In the genomic region with DNA sequence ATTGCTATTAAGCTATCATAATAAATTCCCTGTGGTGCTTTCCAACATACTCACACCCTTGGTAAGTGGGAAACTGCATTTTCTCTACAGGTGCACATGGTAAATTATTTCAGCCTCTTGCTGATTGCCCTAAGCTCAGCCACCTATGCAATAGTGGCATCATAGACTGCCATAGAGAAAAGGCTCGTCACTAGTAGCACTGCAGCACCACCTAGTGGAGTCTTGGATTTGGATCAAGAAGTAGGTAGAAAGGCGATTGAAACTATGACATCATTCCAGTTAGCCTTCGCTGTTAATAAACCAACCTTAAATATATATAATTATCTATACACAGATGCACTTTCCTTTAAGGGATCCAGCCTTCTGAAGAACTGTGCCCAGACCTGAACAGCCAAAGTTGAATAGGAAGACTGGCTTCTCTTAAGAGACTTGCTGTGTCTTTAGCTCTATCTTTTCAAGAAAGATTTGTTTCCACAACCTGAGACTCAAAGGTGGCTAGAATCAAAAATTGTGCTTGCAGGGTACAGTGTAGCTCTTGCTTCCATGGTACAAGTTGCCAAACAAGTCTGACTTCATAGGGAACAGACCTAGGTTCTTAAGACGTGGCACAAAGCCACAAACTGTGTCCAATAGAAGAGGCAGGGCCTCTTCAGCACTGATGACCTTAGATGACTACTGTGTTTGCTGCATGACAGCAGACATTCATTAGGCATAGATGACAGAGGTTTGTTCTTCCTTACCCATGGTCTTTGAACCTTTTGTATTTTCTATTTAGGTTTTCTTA, we compare ENCODE assay signal across 8 mouse cellular contexts. TPM values are rescaled to one million over a fixed set of nuclear protein-coding genes. Genes with fewer than 3 reads are reported as not detected.
A peak's percentile ranks its signal among the peaks of the same experiment; 100 is the strongest.
DNase-seq lines count a peak whose midpoint lies in the region; ATAC-seq and TF ChIP-seq lines count a peak whose summit lies in the region.
"Had no signal": no experiment of that assay in that cellular context is flagged by ENCODE, and none has a peak within 500 bp of the region (broad histone marks: within the 10 kb centered on the region; RNA-seq: fewer than 3 reads in every experiment).

No protein-coding gene starts in this region.

- H3K4me2 ChIP-seq in hindbrain, embryonic 12.5 days (replicated peaks): no peak overlapping the region
- H3K4me2 ChIP-seq: limb, embryonic 12.5 days had no signal

- no peak for TF ChIP-seq POLR2A in bone marrow, adult 2 months (IDR thresholded peaks at IDR 0.05; ENCODE audit: borderline replicate concordance, control insufficient read depth, low read depth, low read length)
- TF ChIP-seq POLR2A in embryonic fibroblast, embryonic 13.5 days (IDR thresholded peaks at IDR 0.05; ENCODE audit: low read depth, low read length): no peak

- 0 out of 2 replicates have a peak, but pooled peaks have one; percentile 29 for ATAC-seq in hindbrain, embryonic 12.5 days (ENCODE audit: low FRiP score)
- ATAC-seq in megakaryocyte progenitor cell, adult 5-6 weeks (replicated peaks; ENCODE audit: poor library complexity): peak; percentile 99

- 0 out of 2 replicates have a peak, but pooled peaks have one; percentile 26 for TF ChIP-seq CTCF in bone marrow, adult 2 months (IDR thresholded peaks at IDR 0.05; ENCODE audit: control insufficient read depth, insufficient read depth, low read length)
- peak; percentile 22; the same call in 1 of the 2 replicates for TF ChIP-seq CTCF in embryonic fibroblast, embryonic 13.5 days (IDR thresholded peaks at IDR 0.05; ENCODE audit: borderline replicate concordance, insufficient read depth, low read length)

- H3K27ac ChIP-seq in bone marrow, adult 2 months (ENCODE audit: control insufficient read depth, insufficient read depth, low read depth, low read length, poor library complexity): no peak overlapping the region
- no peak overlapping the region for H3K27ac ChIP-seq in embryonic fibroblast, embryonic 13.5 days (ENCODE audit: insufficient read depth, low read length)
- no peak overlapping the region for H3K27ac ChIP-seq in hindbrain, embryonic 12.5 days
- H3K27ac ChIP-seq: limb, embryonic 12.5 days had no signal

- no peaks in the 10 kb centered on the region for H3K4me1 ChIP-seq in bone marrow, adult 2 months (ENCODE audit: control insufficient read depth, insufficient read depth, low read length)
- H3K4me1 ChIP-seq in embryonic fibroblast, embryonic 13.5 days (ENCODE audit: control insufficient read depth, insufficient read depth, low read length): no peaks in the 10 kb centered on the region
- no peaks in the 10 kb centered on the region for H3K4me1 ChIP-seq in hindbrain, embryonic 12.5 days
- H3K4me1 ChIP-seq: limb, embryonic 12.5 days had no signal

- WGBS in bone marrow, adult 2 months: 23% methylated on average over 4 of the region's 4 CpGs
- WGBS in hindbrain, embryonic 12.5 days: 35% methylated on average over 4 of the region's 4 CpGs

- peaks cover 34% of the 10 kb centered on the region; the same call in 1 of the 2 replicates for H3K36me3 ChIP-seq in hindbrain, embryonic 12.5 days

- no peak overlapping the region for H3K4me3 ChIP-seq in bone marrow, adult 2 months (replicated peaks; ENCODE audit: control insufficient read depth, low read depth, low read length)
- no peak overlapping the region for H3K4me3 ChIP-seq in embryonic fibroblast, embryonic 13.5 days (ENCODE audit: insufficient read depth, low read length)
- H3K4me3 ChIP-seq in hindbrain, embryonic 12.5 days: no peak overlapping the region
- H3K4me3 ChIP-seq: limb, embryonic 12.5 days had no signal

- H3K27me3 ChIP-seq in hindbrain, embryonic 12.5 days: no peaks in the 10 kb centered on the region
- H3K27me3 ChIP-seq: limb, embryonic 12.5 days had no signal

- DNase-seq in MN1 (ENCODE audit: low spot score): peak; percentile 86
- peak; percentile 82 to 85 for DNase-seq in left cerebral cortex, adult 18-20 months (ENCODE audit: low spot score in 2 of 2)
- DNase-seq in right cerebral cortex, postnatal 10 days (ENCODE audit: low spot score in 2 of 2): peak; percentile 81 to 83

- H3K9ac ChIP-seq in hindbrain, embryonic 12.5 days: no peak overlapping the region
- H3K9ac ChIP-seq: limb, embryonic 12.5 days had no signal

- no peaks in the 10 kb centered on the region for H3K9me3 ChIP-seq in hindbrain, embryonic 12.5 days (replicated peaks)
- H3K9me3 ChIP-seq: limb, embryonic 12.5 days had no signal

RNA-seq across cellular contexts. Expression of a gene that starts 41.4 kb away (rescaled TPM):
- polyA plus RNA-seq in bone marrow, adult 2 months (2011; ENCODE audit: insufficient read depth, insufficient read length, low replicate concordance, missing spikeins): 1.4 and 1.8 TPM in 2 replicates
- 2.6 and 3.4 TPM in 2 replicates for polyA plus RNA-seq in embryonic fibroblast, embryonic 13.5 days (2011; ENCODE audit: insufficient read length, low read depth, missing spikeins)
- polyA plus RNA-seq in hindbrain, embryonic 12.5 days (2016; fragmentation: Nextera tagmentation; extraction: Ambion mirVana): 25.6 and 27.0 TPM in 2 replicates
- total RNA-seq in left cerebral cortex, adult 18-20 months (2021): 100 to 1,000 TPM; 102 TPM
- total RNA-seq in megakaryocyte progenitor cell, adult 5-6 weeks (2015): 0.52 and 0.90 TPM in 2 replicates
- total RNA-seq in megakaryocyte progenitor cell, adult 5-6 weeks (2017): 0.68 and 0.96 TPM in 2 replicates

RNA-seq across cellular contexts. Expression of a gene that starts 56.0 kb away (rescaled TPM):
- 1.8 and 3.9 TPM in 2 replicates for polyA plus RNA-seq in bone marrow, adult 2 months (2011; ENCODE audit: insufficient read depth, insufficient read length, low replicate concordance, missing spikeins)
- polyA plus RNA-seq in embryonic fibroblast, embryonic 13.5 days (2011; ENCODE audit: insufficient read length, low read depth, missing spikeins): 0.57 and 1.3 TPM in 2 replicates
- polyA plus RNA-seq in hindbrain, embryonic 12.5 days (2016; fragmentation: Nextera tagmentation; extraction: Ambion mirVana): 1.3 and 1.6 TPM in 2 replicates
- total RNA-seq in left cerebral cortex, adult 18-20 months (2021): 10 to 100 TPM; 14.3 to 18.6 TPM
- 0.15 and 0.59 TPM in 2 replicates for total RNA-seq in megakaryocyte progenitor cell, adult 5-6 weeks (2015)
- 0.04 and 0.10 TPM in 2 replicates for total RNA-seq in megakaryocyte progenitor cell, adult 5-6 weeks (2017)
